Mouse (Mus musculus) midbrain, embryonic 10.5 days (tissue): ENCODE results near the gene Cyp1a2. TPM values are rescaled to one million over a fixed set of nuclear protein-coding genes. Genes with fewer than 3 reads are reported as not detected.

Experiments
- polyA plus RNA-seq: library from polyadenylated mRNA; unstranded; fragments of >200 nt; fragmentation: Nextera tagmentation; extraction: Ambion mirVana; gene quantifications from 2 replicates; pipeline ENCODE4 v1.2.1, GENCODE M21; 2016

The Cyp1a2 gene
- polyA plus RNA-seq, 1 experiment from 2014 or later = not detected

Other genes with a start within 250 kb of the Cyp1a2 start
- 25.8 and 26.7 TPM in 2 replicates for gene Ppcdc, start 243.6 kb downstream of the Cyp1a2 start, polyA plus RNA-seq
- 17.3 and 26.3 TPM in 2 replicates for gene Scamp5, start 215.6 kb downstream of the Cyp1a2 start, polyA plus RNA-seq
- gene Rpp25, start 179.7 kb downstream of the Cyp1a2 start, polyA plus RNA-seq = 2.5 and 9.3 TPM in 2 replicates
- gene Cox5a, start 162.4 kb downstream of the Cyp1a2 start, polyA plus RNA-seq = 705 and 737 TPM in 2 replicates
- gene Fam219b, start 146.2 kb downstream of the Cyp1a2 start, polyA plus RNA-seq = 16.8 and 19.4 TPM in 2 replicates
- gene Mpi, start 130.9 kb downstream of the Cyp1a2 start, polyA plus RNA-seq = 64.7 and 74.4 TPM in 2 replicates
- 52.4 and 58.9 TPM in 2 replicates for gene Scamp2, start 122.8 kb downstream of the Cyp1a2 start, polyA plus RNA-seq
- 14.5 and 18.8 TPM in 2 replicates for gene Ulk3, start 94.3 kb downstream of the Cyp1a2 start, polyA plus RNA-seq
- 2.5 and 3.1 TPM in 2 replicates for gene Cplx3, start 77.4 kb downstream of the Cyp1a2 start, polyA plus RNA-seq
- 0.10 TPM in 1 of 2 replicates, not detected in the other for gene Lman1l, start 62.9 kb downstream of the Cyp1a2 start, polyA plus RNA-seq
- 38.9 and 41.5 TPM in 2 replicates for gene Csk, start 30.1 kb downstream of the Cyp1a2 start, polyA plus RNA-seq
- 0.04 TPM in 1 of 2 replicates, not detected in the other for gene Cyp1a1, start 4.2 kb upstream of the Cyp1a2 start, polyA plus RNA-seq
- 42.8 and 46.6 TPM in 2 replicates for gene Edc3, start 24.8 kb upstream of the Cyp1a2 start, polyA plus RNA-seq
- gene Clk3, start 82.2 kb upstream of the Cyp1a2 start, polyA plus RNA-seq = 100 and 106 TPM in 2 replicates
- gene Arid3b, start 153.1 kb upstream of the Cyp1a2 start, polyA plus RNA-seq = 40.2 and 41.0 TPM in 2 replicates
- 111 and 120 TPM in 2 replicates for gene Ubl7, start 227.3 kb upstream of the Cyp1a2 start, polyA plus RNA-seq